Mouse (Mus musculus) cerebellum, adult 2 months (tissue): ENCODE measurements around the gene Tle2. TPM values are rescaled to one million over a fixed set of nuclear protein-coding genes. Genes with fewer than 3 reads are reported as not detected.
A peak's percentile ranks its signal among the peaks of the same experiment; 100 is the strongest.

Experiments
- DNase-seq, 2 experiments: peaks; one replicate each; pipeline ENCODE4 v3.0.0; 2021
- H3K27ac ChIP-seq: fragments of 200-500 bp; 2 replicates; pipeline ENCODE4 v1.5.1; 2012; ENCODE audit warnings: low read length, control low read depth, inconsistent platforms; ENCODE audit not compliant: insufficient read depth
- H3K27me3 ChIP-seq: fragments of 200-500 bp; 2 replicates; pipeline ENCODE4 v1.6.1; 2012; ENCODE audit warnings: inconsistent platforms, mild to moderate bottlenecking, low read length, moderate library complexity; ENCODE audit not compliant: control insufficient read depth, insufficient read depth
- H3K4me1 ChIP-seq: fragments of 200-500 bp; 2 replicates; pipeline ENCODE4 v1.6.1; 2011; ENCODE audit warnings: low read length; ENCODE audit not compliant: control insufficient read depth, insufficient read depth
- H3K4me3 ChIP-seq: fragments of 200-500 bp; replicated peaks from 2 replicates; pipeline ENCODE3; 2011; ENCODE audit warnings: mild to moderate bottlenecking, low read depth, low read length, control low read depth; ENCODE audit not compliant: insufficient read depth
- CTCF ChIP-seq: fragments of 200-500 bp; IDR thresholded peaks from 2 replicates; pipeline ENCODE4 v1.5.1; 2011; ENCODE audit warnings: low read depth, mild to moderate bottlenecking, control low read depth, low read length, moderate library complexity, borderline replicate concordance; ENCODE audit not compliant: insufficient read depth
- POLR2A ChIP-seq: fragments of 200-500 bp; IDR thresholded peaks from 2 replicates; pipeline ENCODE4 v1.6.1; 2011; ENCODE audit warnings: low read length, control low read depth, borderline replicate concordance; ENCODE audit not compliant: insufficient read depth
- WGBS: fragments of 180-500 bp; shearing (Covaris S2); methylation state at CpG from one replicate; pipeline ENCODE4 v1.1.7; 2018; 5-methylcytosine and 5-hydroxymethylcytosine counted together
- polyA plus RNA-seq: library from polyadenylated mRNA; depleted of rRNA; stranded (reverse); fragments of >200 nt; gene quantifications from 2 replicates; pipeline ENCODE4 v1.2.3, GENCODE M21; 2012

Gene Tle2
- polyA plus RNA-seq, 1 experiment = 282 TPM

- no peak overlapping the region for H3K27ac ChIP-seq
- no peak overlapping the region for H3K4me3 ChIP-seq
- no peaks in the 10 kb centered on the region for H3K27me3 ChIP-seq
- H3K4me1 ChIP-seq = peaks cover 8% of the 10 kb centered on the region
- DNase-seq = no peak
- no peak for TF ChIP-seq CTCF
- TF ChIP-seq POLR2A = no peak
- 77% methylated on average over 8 of the region's 8 CpGs for WGBS
Observed at GRCm38 (mm10) chr10:81623441-81623840, 49.1 kb downstream of the Tle2 start.

- TF ChIP-seq CTCF = no peak
- TF ChIP-seq POLR2A = no peak
- Histone ChIP-seq H3K4me3 (peak overlapping the region; percentile 73), H3K4me1 (peaks cover 8% of the 10 kb centered on the region), H3K27ac (no peak overlapping the region), H3K27me3 (no peaks in the 10 kb centered on the region)
- DNase-seq = peak in 1 of 2 experiments; percentile 37
- 85% methylated on average over 22 of the region's 22 CpGs for WGBS
Observed at GRCm38 (mm10) chr10:81626101-81626993, 52.0 kb downstream of the Tle2 start.

- WGBS = 3% methylated on average over 40 of the region's 40 CpGs
Observed at GRCm38 (mm10) chr10:81626994-81627835, 52.9 kb downstream of the Tle2 start, which contains the start of gene Sirt6. Gene Sirt6 (minus strand): TSS chr10:81627797.

GRCm38 (mm10) chr10:81627836-81628220 is 53.5 kb downstream of the Tle2 start:
- Histone ChIP-seq H3K4me1 (peaks cover 8% of the 10 kb centered on the region), H3K27ac (peak overlapping the region; percentile 67), H3K4me3 (peak overlapping the region; percentile 73), H3K27me3 (no peaks in the 10 kb centered on the region)
- DNase-seq = peak; percentile 51 to 61
- WGBS = 46% methylated on average over 7 of the region's 7 CpGs
- TF ChIP-seq CTCF (no peak), POLR2A (no peak)

More at GRCm38 (mm10) chr10:81626994-81627835, 52.9 kb downstream of the Tle2 start, which contains the start of gene Sirt6:
- Histone ChIP-seq H3K4me3 (peak within 1 kb of the TSS; percentile 73), H3K27ac (peak within 1 kb of the TSS; percentile 67), H3K27me3 (no peaks in the 10 kb centered on the region), H3K4me1 (peaks cover 8% of the 10 kb centered on the region)
- peak; percentile 94 to 97 for DNase-seq
- TF ChIP-seq CTCF = no peak
- TF ChIP-seq POLR2A = peak; percentile 90; the same call in 1 of the 2 replicates

GRCm38 (mm10) chr10:81628390-81628789 is 54.0 kb downstream of the Tle2 start, which contains the start of gene Ankrd24:
Gene Ankrd24 (plus strand): TSS chr10:81628540.
- Histone ChIP-seq H3K27me3 (no peaks in the 10 kb centered on the region), H3K4me1 (peaks cover 8% of the 10 kb centered on the region), H3K27ac (peak within 1 kb of the TSS; percentile 67), H3K4me3 (peak within 1 kb of the TSS; percentile 73)
- TF ChIP-seq CTCF (no peak), POLR2A (no peak)
- 82% methylated on average over 16 of the region's 16 CpGs for WGBS
- no peak for DNase-seq

GRCm38 (mm10) chr10:81633253-81634099 is 59.1 kb downstream of the Tle2 start:
- no peak overlapping the region for H3K27ac ChIP-seq
- peak; percentile 77 to 79 for DNase-seq
- H3K4me3 ChIP-seq = peak overlapping the region; percentile 58
- 3% methylated on average over 37 of the region's 37 CpGs for WGBS
- TF ChIP-seq CTCF (no peak), POLR2A (peak; percentile 39; the same call in 1 of the 2 replicates)
- H3K27me3 ChIP-seq = no peaks in the 10 kb centered on the region
- H3K4me1 ChIP-seq = no peaks in the 10 kb centered on the region

GRCm38 (mm10) chr10:81636338-81636737 is 62.0 kb downstream of the Tle2 start:
- peak in 1 of 2 experiments; percentile 3 for DNase-seq
- TF ChIP-seq POLR2A (no peak), CTCF (no peak)
- H3K4me3 ChIP-seq = no peak overlapping the region
- no peaks in the 10 kb centered on the region for H3K27me3 ChIP-seq
- WGBS = 25% methylated on average over 8 of the region's 8 CpGs
- H3K27ac ChIP-seq = no peak overlapping the region
- peaks cover 6% of the 10 kb centered on the region for H3K4me1 ChIP-seq
